Mouse (Mus musculus) CH12.LX (cell line): ENCODE data around the gene Btnl4. TPM values are rescaled to one million over a fixed set of nuclear protein-coding genes. Genes with fewer than 3 reads are reported as not detected.

Source experiments
- DNase-seq: peaks from one replicate; pipeline ENCODE4 v3.0.0-alpha.2; 2013; ENCODE audit errors: extremely low read depth
- H3K27ac ChIP-seq: 2 replicates; pipeline ENCODE4 v1.5.1; 2012; ENCODE audit warnings: low read depth, mild to moderate bottlenecking, control low read depth, moderate library complexity; ENCODE audit not compliant: insufficient read depth
- H3K27me3 ChIP-seq: replicated peaks from 2 replicates; pipeline ENCODE3; 2012; ENCODE audit warnings: inconsistent platforms
- H3K36me3 ChIP-seq, 2 experiments: replicated peaks in 1 of 2; 2 replicates each; pipeline versions ENCODE3 to v1.6.1; 2012; ENCODE audit warnings: inconsistent platforms in 1 of 2, low read length in 1 of 2, mild to moderate bottlenecking in 1 of 2, mixed read lengths in 1 of 2, moderate library complexity in 1 of 2; ENCODE audit not compliant: control insufficient read depth in 1 of 2, insufficient read depth in 1 of 2
- H3K4me1 ChIP-seq, 2 experiments: 2 replicates each; pipeline ENCODE4 v1.6.1; 2012; ENCODE audit warnings: inconsistent platforms in 1 of 2, moderate library complexity in 1 of 2; ENCODE audit not compliant: insufficient read depth in 2 of 2, control insufficient read depth in 1 of 2
- H3K4me2 ChIP-seq: 2 replicates; pipeline ENCODE4 v1.6.1; 2012; ENCODE audit warnings: low read depth, mild to moderate bottlenecking, control low read depth; ENCODE audit not compliant: poor library complexity, insufficient read depth, severe bottlenecking
- H3K4me3 ChIP-seq, 3 experiments: fragments of 150-350 bp in 1 of 3; sonication (generic) in 1 of 3; replicated peaks in 1 of 3; 2 replicates each; pipeline versions ENCODE3 to v1.5.1; 2011 to 2012; ENCODE audit warnings: low read depth in 2 of 3, low read length in 2 of 3, mild to moderate bottlenecking in 2 of 3, moderate library complexity in 2 of 3, control low read depth in 1 of 3, improper control_type of control experiment in 1 of 3, inconsistent platforms in 1 of 3, mixed read lengths in 1 of 3; ENCODE audit not compliant: poor library complexity in 1 of 3
- H3K79me2 ChIP-seq: replicated peaks from 2 replicates; pipeline ENCODE4 v1.6.1; 2012; ENCODE audit warnings: mild to moderate bottlenecking, moderate library complexity; ENCODE audit not compliant: control insufficient read depth, poor library complexity, insufficient read depth, severe bottlenecking; ENCODE audit errors: extremely low read depth
- H3K9ac ChIP-seq: 2 replicates; pipeline ENCODE4 v1.6.1; 2012; ENCODE audit warnings: low read depth, mild to moderate bottlenecking, control low read depth, moderate library complexity; ENCODE audit not compliant: insufficient read depth
- H3K9me3 ChIP-seq: replicated peaks from 2 replicates; pipeline ENCODE3; 2012; ENCODE audit warnings: low read length, inconsistent platforms, mixed read lengths
- CTCF ChIP-seq, 2 experiments: IDR thresholded peaks in 1 of 2; conservative IDR thresholded peaks in 1 of 2; 2 replicates each; pipeline ENCODE4 v1.5.1; 2011 to 2012; ENCODE audit warnings: low read depth in 2 of 2, low read length in 2 of 2, improper control_type of control experiment in 1 of 2, inconsistent platforms in 1 of 2, mild to moderate bottlenecking in 1 of 2, moderate library complexity in 1 of 2
- MXI1 ChIP-seq: IDR thresholded peaks from 2 replicates; pipeline ENCODE4 v1.6.1; 2011; ENCODE audit warnings: mild to moderate bottlenecking, low read depth, low read length, improper control_type of control experiment
- RAD21 ChIP-seq: IDR thresholded peaks from 2 replicates; pipeline ENCODE4 v1.6.1; 2011; ENCODE audit warnings: low read depth, mild to moderate bottlenecking, low read length, improper control_type of control experiment, moderate library complexity
- SMC3 ChIP-seq: IDR thresholded peaks from 2 replicates; pipeline ENCODE4 v1.6.1; 2011; ENCODE audit warnings: low read depth, low read length, improper control_type of control experiment
- dilution Hi-C: fragments of 300-500 bp; cut with MboI; formaldehyde crosslinking; loops from 2 replicates; pipeline ENCODE4 v1.14.3; 2020; ENCODE audit warnings: low sequenced_read_pairs; ENCODE audit not compliant: extremely low pct_unique_long_range_greater_than_20kb, extremely low pct_ligation_motif_present
- in situ Hi-C: fragments of 300-500 bp; cut with MboI; formaldehyde crosslinking; loops from 3 replicates; pipeline ENCODE4 v1.14.3; 2019; ENCODE audit warnings: low sequenced_read_pairs, low pct_ligation_motif_present, low pct_unique_long_range_greater_than_20kb, mixed read lengths
- polyA plus RNA-seq: library from polyadenylated mRNA; unstranded; fragments of >175 nt; gene quantifications from 2 replicates; pipeline ENCODE4 v1.2.1, GENCODE M21; 2012; ENCODE audit warnings: low read depth; ENCODE audit not compliant: insufficient read length
- total RNA-seq, 2 experiments: library from RNA; depleted of rRNA; stranded (reverse); fragments of 300-350 nt in 1 of 2; fragments of >200 nt in 1 of 2; gene quantifications; 2 replicates each; pipeline ENCODE4 v1.2.3; 2012 to 2014

The Btnl4 gene
- total and polyA plus RNA-seq, 3 experiments = not detected

DNA sequence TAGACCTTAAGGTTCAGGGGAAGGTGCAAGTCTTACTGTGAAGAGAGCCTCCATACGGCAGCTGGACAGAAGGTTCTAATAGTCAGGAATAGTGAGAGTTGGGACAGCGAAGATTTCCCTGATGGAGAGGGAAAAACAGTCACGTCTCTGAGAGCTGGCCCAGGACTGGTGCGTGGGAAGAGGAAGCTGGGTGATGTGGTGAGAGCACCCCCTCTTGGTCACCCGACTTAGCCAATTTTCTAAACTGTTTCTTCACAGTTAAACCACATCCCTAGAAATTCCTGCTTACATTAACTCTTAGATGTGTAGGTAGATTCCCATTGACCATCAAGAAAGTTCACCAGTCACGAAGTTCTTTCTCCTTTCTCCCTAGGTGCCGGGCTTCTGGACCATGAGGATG is 57.1 kb downstream of the Btnl4 start:
- in situ Hi-C loops = loop anchor here (10.0 kb wide), 1 partner anchor 125 kb away; no protein-coding TSS in a partner anchor

More for the DNA sequence above, 57.1 kb downstream of the Btnl4 start:
- no peak overlapping the region for H3K9ac ChIP-seq
- H3K4me2 ChIP-seq = no peak overlapping the region
- dilution Hi-C loops = no loop called here
- peaks cover 36% of the 10 kb centered on the region for H3K27me3 ChIP-seq
- H3K79me2 ChIP-seq = no peaks in the 10 kb centered on the region
- peak in 1 of 2 experiments; percentile 54; a peak in 2 of 4 replicates for TF ChIP-seq CTCF (conservative IDR thresholded peaks at IDR 0.05 in 1 of 2, IDR thresholded peaks at IDR 0.05 in 1 of 2; ENCODE audit: low read depth in 2 of 2, low read length in 2 of 2)
- no peak for TF ChIP-seq MXI1
- peak; percentile 16 for TF ChIP-seq SMC3
- TF ChIP-seq RAD21 = peak; percentile 48
- no peak for DNase-seq
- H3K9me3 ChIP-seq = no peaks in the 10 kb centered on the region
- H3K27ac ChIP-seq = no peak overlapping the region
- no peaks in the 10 kb centered on the region for H3K36me3 ChIP-seq
- no peaks in the 10 kb centered on the region for H3K4me1 ChIP-seq
- no peak overlapping the region for H3K4me3 ChIP-seq

Other genes starting within 250 kb of the Btnl4 start
Only the 20 nearest of the 21 such genes appear.
- 114 and 158 TPM in 2 replicates for gene H2-Ab1, start 219.6 kb downstream of the Btnl4 start, total RNA-seq (2012; rRNA removed)
- gene H2-Ab1, start 219.6 kb downstream of the Btnl4 start, total RNA-seq (2014; rRNA removed) = 105 and 119 TPM in 2 replicates
- gene H2-Ab1, start 219.6 kb downstream of the Btnl4 start, polyA plus RNA-seq = 634 and 699 TPM in 2 replicates
- gene H2-Aa, start 189.5 kb downstream of the Btnl4 start, total RNA-seq (2012; rRNA removed) = 385 and 450 TPM in 2 replicates
- 481 and 488 TPM in 2 replicates for gene H2-Aa, start 189.5 kb downstream of the Btnl4 start, total RNA-seq (2014; rRNA removed)
- 930 and 958 TPM in 2 replicates for gene H2-Aa, start 189.5 kb downstream of the Btnl4 start, polyA plus RNA-seq
- gene H2-Eb1, start 171.5 kb downstream of the Btnl4 start, total RNA-seq (2012; rRNA removed) = 574 and 629 TPM in 2 replicates
- gene H2-Eb1, start 171.5 kb downstream of the Btnl4 start, total RNA-seq (2014; rRNA removed) = 511 and 534 TPM in 2 replicates
- gene H2-Eb1, start 171.5 kb downstream of the Btnl4 start, polyA plus RNA-seq = 898 and 899 TPM in 2 replicates
- 5.8 and 6.8 TPM in 2 replicates for gene H2-Eb2, start 151.7 kb downstream of the Btnl4 start, total RNA-seq (2012; rRNA removed)
- gene H2-Eb2, start 151.7 kb downstream of the Btnl4 start, total RNA-seq (2014; rRNA removed) = 10.9 and 12.2 TPM in 2 replicates
- gene H2-Eb2, start 151.7 kb downstream of the Btnl4 start, polyA plus RNA-seq = 10.2 and 11.4 TPM in 2 replicates
- 1.1 and 1.2 TPM in 2 replicates for gene Btnl2, start 122.5 kb downstream of the Btnl4 start, total RNA-seq (2012; rRNA removed)
- gene Btnl2, start 122.5 kb downstream of the Btnl4 start, total RNA-seq (2014; rRNA removed) = 1.9 and 2.0 TPM in 2 replicates
- gene Btnl2, start 122.5 kb downstream of the Btnl4 start, polyA plus RNA-seq = 4.8 and 5.6 TPM in 2 replicates
- 0.08 TPM in 1 of 2 replicates, not detected in the other for gene Btnl1, start 100.2 kb downstream of the Btnl4 start, total RNA-seq (2012; rRNA removed)
- 0.14 TPM in 1 of 2 replicates, not detected in the other for gene Btnl1, start 100.2 kb downstream of the Btnl4 start, total RNA-seq (2014; rRNA removed)
- 0.11 TPM in 1 of 2 replicates, not detected in the other for gene Btnl1, start 100.2 kb downstream of the Btnl4 start, polyA plus RNA-seq
- gene BC051142, start 78.5 kb downstream of the Btnl4 start, total RNA-seq (2012; rRNA removed) = not detected in 2 replicates
- 0.28 TPM in 1 of 2 replicates, not detected in the other for gene BC051142, start 78.5 kb downstream of the Btnl4 start, total RNA-seq (2014; rRNA removed)
- 0.83 and 1.0 TPM in 2 replicates for gene BC051142, start 78.5 kb downstream of the Btnl4 start, polyA plus RNA-seq
- not detected in 2 replicates for gene Btnl6, start 40.0 kb upstream of the Btnl4 start, total RNA-seq (2012; rRNA removed)
- not detected in 2 replicates for gene Btnl6, start 40.0 kb upstream of the Btnl4 start, total RNA-seq (2014; rRNA removed)
- not detected in 2 replicates for gene Btnl6, start 40.0 kb upstream of the Btnl4 start, polyA plus RNA-seq
- 0.25 and 0.29 TPM in 2 replicates for gene Notch4, start 87.0 kb upstream of the Btnl4 start, total RNA-seq (2012; rRNA removed)
- gene Notch4, start 87.0 kb upstream of the Btnl4 start, total RNA-seq (2014; rRNA removed) = not detected in 2 replicates
- gene Notch4, start 87.0 kb upstream of the Btnl4 start, polyA plus RNA-seq = 0.55 TPM in 1 of 2 replicates, not detected in the other
- gene Gpsm3, start 112.5 kb upstream of the Btnl4 start, total RNA-seq (2012; rRNA removed) = 14.9 and 18.2 TPM in 2 replicates
- 8.5 and 13.0 TPM in 2 replicates for gene Gpsm3, start 112.5 kb upstream of the Btnl4 start, total RNA-seq (2014; rRNA removed)
- 38.7 and 52.6 TPM in 2 replicates for gene Gpsm3, start 112.5 kb upstream of the Btnl4 start, polyA plus RNA-seq
- gene Pbx2, start 113.9 kb upstream of the Btnl4 start, total RNA-seq (2012; rRNA removed) = 34.8 and 41.0 TPM in 2 replicates
- 30.0 and 31.9 TPM in 2 replicates for gene Pbx2, start 113.9 kb upstream of the Btnl4 start, total RNA-seq (2014; rRNA removed)
- 41.7 and 50.5 TPM in 2 replicates for gene Pbx2, start 113.9 kb upstream of the Btnl4 start, polyA plus RNA-seq
- 0.76 and 0.81 TPM in 2 replicates for gene Ager, start 120.5 kb upstream of the Btnl4 start, total RNA-seq (2012; rRNA removed)
- 0.55 and 0.92 TPM in 2 replicates for gene Ager, start 120.5 kb upstream of the Btnl4 start, total RNA-seq (2014; rRNA removed)
- gene Ager, start 120.5 kb upstream of the Btnl4 start, polyA plus RNA-seq = 3.5 and 4.1 TPM in 2 replicates
- gene Rnf5, start 126.4 kb upstream of the Btnl4 start, total RNA-seq (2012; rRNA removed) = 16.5 and 20.6 TPM in 2 replicates
- 6.5 and 8.4 TPM in 2 replicates for gene Rnf5, start 126.4 kb upstream of the Btnl4 start, total RNA-seq (2014; rRNA removed)
- gene Rnf5, start 126.4 kb upstream of the Btnl4 start, polyA plus RNA-seq = 35.1 and 48.9 TPM in 2 replicates
- 39.3 and 47.4 TPM in 2 replicates for gene Agpat1, start 126.9 kb upstream of the Btnl4 start, total RNA-seq (2012; rRNA removed)
- 9.9 and 11.2 TPM in 2 replicates for gene Agpat1, start 126.9 kb upstream of the Btnl4 start, total RNA-seq (2014; rRNA removed)
- 37.7 and 44.4 TPM in 2 replicates for gene Agpat1, start 126.9 kb upstream of the Btnl4 start, polyA plus RNA-seq
- 0.13 TPM in 1 of 2 replicates, not detected in the other for gene Egfl8, start 138.7 kb upstream of the Btnl4 start, total RNA-seq (2012; rRNA removed)
- gene Egfl8, start 138.7 kb upstream of the Btnl4 start, total RNA-seq (2014; rRNA removed) = not detected in 2 replicates
- gene Egfl8, start 138.7 kb upstream of the Btnl4 start, polyA plus RNA-seq = not detected in 2 replicates
- 0.76 and 1.9 TPM in 2 replicates for gene Ppt2, start 151.2 kb upstream of the Btnl4 start, total RNA-seq (2012; rRNA removed)
- 0.24 TPM in 1 of 2 replicates, not detected in the other for gene Ppt2, start 151.2 kb upstream of the Btnl4 start, total RNA-seq (2014; rRNA removed)
- gene Ppt2, start 151.2 kb upstream of the Btnl4 start, polyA plus RNA-seq = 0.60 and 0.84 TPM in 2 replicates
- gene Prrt1, start 152.2 kb upstream of the Btnl4 start, total RNA-seq (2012; rRNA removed) = not detected in 2 replicates
- gene Prrt1, start 152.2 kb upstream of the Btnl4 start, total RNA-seq (2014; rRNA removed) = not detected in 2 replicates
- not detected in 2 replicates for gene Prrt1, start 152.2 kb upstream of the Btnl4 start, polyA plus RNA-seq
- 5.5 and 6.8 TPM in 2 replicates for gene Fkbpl, start 167.4 kb upstream of the Btnl4 start, total RNA-seq (2012; rRNA removed)
- gene Fkbpl, start 167.4 kb upstream of the Btnl4 start, total RNA-seq (2014; rRNA removed) = 6.8 and 8.2 TPM in 2 replicates
- gene Fkbpl, start 167.4 kb upstream of the Btnl4 start, polyA plus RNA-seq = 5.6 and 6.2 TPM in 2 replicates
- 34.3 and 34.5 TPM in 2 replicates for gene Atf6b, start 169.8 kb upstream of the Btnl4 start, total RNA-seq (2012; rRNA removed)
- 18.9 and 20.2 TPM in 2 replicates for gene Atf6b, start 169.8 kb upstream of the Btnl4 start, total RNA-seq (2014; rRNA removed)
- 54.3 and 59.6 TPM in 2 replicates for gene Atf6b, start 169.8 kb upstream of the Btnl4 start, polyA plus RNA-seq
- gene Tnxb, start 193.2 kb upstream of the Btnl4 start, total RNA-seq (2012; rRNA removed) = not detected in 2 replicates
- gene Tnxb, start 193.2 kb upstream of the Btnl4 start, total RNA-seq (2014; rRNA removed) = not detected in 2 replicates
- gene Tnxb, start 193.2 kb upstream of the Btnl4 start, polyA plus RNA-seq = not detected in 2 replicates